Mouse (Mus musculus) thymus, postnatal 36 days (tissue): ENCODE results near the gene Wnt1.

ENCODE experiments used
- DNase-seq, 2 experiments: peaks; one replicate each; pipeline ENCODE4 v3.0.0; 2022; ENCODE audit warnings: mixed read lengths in 2 of 2

Wnt1 gene

GRCm38 (mm10) chr15:98778191-98778770, 11.4 kb upstream of the Wnt1 start:
- no peak for DNase-seq

DNA sequence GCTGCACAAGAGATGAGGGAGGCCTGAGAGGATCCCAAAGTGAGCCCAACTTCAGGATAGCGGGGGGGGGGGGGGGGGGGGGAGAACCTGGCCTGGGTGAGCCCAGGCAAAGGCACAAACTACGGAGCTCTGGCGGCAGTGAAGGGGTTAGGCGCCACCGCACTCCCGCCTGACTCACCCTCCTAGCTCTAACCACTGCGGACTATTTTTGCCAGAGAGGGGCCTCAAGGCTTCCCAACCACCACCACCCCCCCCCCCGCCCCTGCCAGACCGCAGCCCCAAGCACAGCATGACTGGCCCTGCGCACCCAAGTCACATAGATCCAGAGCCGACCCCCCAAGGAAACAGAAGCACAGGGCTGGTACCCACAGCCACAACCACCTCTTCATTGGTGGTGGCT, 10.9 kb upstream of the Wnt1 start:
- no peak for DNase-seq

DNA sequence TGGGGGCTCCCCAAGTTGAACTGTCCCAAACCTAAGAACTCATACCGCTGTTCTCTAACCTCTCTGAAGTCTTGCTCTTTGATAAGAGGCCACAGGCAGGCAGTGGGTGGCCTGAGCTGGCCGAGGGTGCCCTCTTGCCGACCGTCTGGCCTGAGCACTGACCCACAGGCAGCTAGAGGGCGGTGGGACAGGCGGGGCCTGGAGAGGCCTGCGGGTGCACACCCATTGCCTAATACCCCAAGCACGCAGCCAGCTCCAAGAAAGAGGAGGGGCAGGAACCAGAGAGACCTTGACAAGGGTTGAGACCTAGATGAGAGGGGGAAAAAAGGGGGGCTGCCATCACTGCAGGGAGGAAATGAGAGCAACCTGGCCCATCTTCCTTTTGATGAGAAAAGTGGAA, 9.6 kb upstream of the Wnt1 start:
- DNase-seq, result no peak

GRCm38 (mm10) chr15:98780573-98780972, 9.1 kb upstream of the Wnt1 start:
- DNase-seq, result no peak

DNA sequence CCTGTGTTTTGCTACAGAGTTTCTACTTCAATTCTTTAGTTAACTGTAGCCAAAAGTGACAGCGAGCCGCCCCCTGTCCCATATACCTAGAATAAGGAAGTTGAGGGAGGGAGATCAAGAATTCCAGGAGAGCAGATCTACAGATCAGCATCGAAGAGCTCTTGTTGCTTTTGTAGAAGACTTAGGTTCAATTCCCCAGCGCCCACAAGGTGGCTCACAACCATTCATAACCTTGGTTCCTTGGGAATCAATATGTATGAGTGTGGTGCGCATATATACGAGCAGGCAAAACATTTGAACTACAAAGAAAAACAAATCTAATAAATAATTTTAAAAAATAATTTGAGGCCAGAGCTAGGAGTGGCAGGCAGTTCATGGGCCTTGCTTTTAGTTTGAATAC, 8.5 kb upstream of the Wnt1 start:
- no peak for DNase-seq

DNA sequence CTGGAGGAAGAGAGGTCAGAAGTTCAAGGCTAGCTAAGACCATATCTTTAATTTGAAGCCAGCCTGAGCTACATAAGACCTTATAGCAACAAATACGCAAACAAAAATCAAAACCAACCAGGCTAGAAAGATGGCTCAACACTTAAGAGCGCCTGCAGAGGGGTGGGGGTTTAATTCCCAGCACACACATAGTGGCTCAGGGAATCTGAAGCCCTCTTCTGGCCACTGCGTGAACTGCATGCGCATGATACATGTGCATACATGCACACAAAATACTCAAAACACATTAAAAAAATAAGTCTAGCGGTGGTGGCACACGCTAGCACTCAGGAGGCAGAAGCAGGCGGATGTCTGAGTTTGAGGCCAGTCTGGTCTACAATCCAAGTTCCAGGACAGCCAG, 3.9 kb upstream of the Wnt1 start:
- DNase-seq, result no peak

GRCm38 (mm10) chr15:98787930-98788329, 1.7 kb upstream of the Wnt1 start:
- no peak for DNase-seq

GRCm38 (mm10) chr15:98788972-98789660, 541 bp upstream of the Wnt1 start:
- DNase-seq, result no peak

DNA sequence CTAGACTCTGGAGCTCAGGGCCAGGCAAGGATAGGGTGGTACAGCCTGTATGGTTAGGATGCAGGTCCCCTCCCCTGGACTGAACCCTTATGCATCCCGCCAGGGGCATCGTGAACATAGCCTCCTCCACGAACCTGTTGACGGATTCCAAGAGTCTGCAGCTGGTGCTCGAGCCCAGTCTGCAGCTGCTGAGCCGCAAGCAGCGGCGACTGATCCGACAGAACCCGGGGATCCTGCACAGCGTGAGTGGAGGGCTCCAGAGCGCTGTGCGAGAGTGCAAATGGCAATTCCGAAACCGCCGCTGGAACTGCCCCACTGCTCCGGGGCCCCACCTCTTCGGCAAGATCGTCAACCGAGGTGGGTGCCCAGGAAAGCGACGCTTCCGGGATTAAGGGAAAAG, 1.1 kb downstream of the Wnt1 start:
- DNase-seq, result no peak

DNA sequence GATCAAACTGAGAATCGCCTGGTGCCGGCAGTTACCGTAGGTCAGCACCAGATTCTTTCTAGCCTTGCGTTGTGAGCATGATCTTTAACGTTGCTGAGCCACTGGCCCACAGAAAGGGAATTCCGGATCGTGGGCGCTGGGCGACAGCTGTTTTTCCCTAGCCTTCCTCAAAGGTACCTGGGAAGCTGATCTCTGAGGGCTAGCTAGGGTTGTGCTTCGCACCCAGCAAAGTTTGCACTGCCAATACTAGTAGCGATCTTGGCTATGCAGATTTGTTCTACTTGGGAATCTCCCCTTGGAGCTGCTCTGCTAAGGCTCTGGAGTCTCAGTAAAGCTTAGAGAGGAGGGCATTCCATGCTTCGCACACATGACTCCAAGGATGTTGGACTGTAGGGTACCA, 1.6 kb downstream of the Wnt1 start:
- no peak for DNase-seq

- DNase-seq, result no peak
Observed at GRCm38 (mm10) chr15:98791771-98792170, 2.1 kb downstream of the Wnt1 start.

- DNase-seq, result no peak
Observed at GRCm38 (mm10) chr15:98792233-98793020, 2.8 kb downstream of the Wnt1 start.

GRCm38 (mm10) chr15:98793141-98793698, 3.6 kb downstream of the Wnt1 start:
- DNase-seq, result no peak

DNA sequence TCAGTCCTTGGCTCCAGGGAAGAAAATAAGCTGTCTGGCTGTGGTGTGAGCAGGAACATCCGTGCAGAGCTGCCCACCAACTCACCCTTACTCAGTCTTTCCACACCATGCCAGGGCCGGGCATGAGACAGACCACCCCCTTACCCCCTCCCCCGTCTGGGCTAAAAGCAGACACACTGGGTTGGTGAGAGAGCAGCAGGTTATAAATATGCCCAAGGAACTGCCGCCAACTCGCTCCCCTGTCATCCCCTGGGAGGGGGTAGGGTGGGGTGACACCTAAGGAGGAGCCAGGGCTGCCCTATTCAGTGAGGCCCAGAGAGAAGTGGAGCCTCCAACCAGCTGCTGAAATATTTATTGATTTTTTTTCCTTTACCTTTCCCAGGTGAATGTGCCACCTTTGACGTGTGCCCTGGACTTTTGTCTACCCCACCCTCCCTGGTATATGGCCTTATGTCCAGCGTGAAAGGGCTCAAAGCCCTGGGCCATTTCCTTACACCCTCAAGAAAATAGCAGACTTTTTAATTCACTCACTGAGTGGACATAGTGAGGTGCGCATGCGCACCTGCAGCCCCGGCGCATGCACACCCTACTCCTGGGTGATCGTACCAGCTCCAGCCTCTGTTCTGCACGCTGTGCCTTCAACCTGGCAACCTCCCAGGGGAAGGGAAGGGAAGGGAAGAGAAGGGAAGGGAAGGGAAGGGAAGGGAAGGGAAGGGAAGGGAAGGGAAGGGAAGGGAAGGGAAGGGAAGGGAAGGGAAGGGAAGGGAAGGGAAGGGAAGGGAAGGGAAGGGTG, 7.3 kb downstream of the Wnt1 start:
- DNase-seq, result no peak

- no peak for DNase-seq
Observed at GRCm38 (mm10) chr15:98797835-98798492, 8.3 kb downstream of the Wnt1 start.

GRCm38 (mm10) chr15:98798903-98799302, 9.2 kb downstream of the Wnt1 start:
- no peak for DNase-seq

DNA sequence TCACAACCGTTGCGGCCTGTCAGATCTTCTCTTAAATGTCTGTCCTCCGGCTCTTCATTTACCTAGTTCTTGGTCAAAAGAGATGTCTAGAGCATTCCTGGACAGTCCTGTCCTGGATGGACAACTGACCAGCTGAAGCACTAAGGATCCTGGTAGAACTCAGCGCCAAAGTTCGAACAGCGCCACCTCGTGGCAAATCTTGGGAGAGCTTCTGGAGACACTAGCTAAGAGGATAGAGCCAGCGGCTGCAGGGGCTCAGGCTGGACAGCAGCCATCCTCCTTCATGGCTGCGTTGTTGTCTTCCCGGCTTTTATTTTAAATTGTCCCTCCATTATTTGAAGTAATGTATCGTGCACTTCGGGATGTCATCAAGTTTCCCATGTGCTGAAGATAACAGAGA, 9.7 kb downstream of the Wnt1 start:
- peak; percentile 56 to 69 for DNase-seq

DNA sequence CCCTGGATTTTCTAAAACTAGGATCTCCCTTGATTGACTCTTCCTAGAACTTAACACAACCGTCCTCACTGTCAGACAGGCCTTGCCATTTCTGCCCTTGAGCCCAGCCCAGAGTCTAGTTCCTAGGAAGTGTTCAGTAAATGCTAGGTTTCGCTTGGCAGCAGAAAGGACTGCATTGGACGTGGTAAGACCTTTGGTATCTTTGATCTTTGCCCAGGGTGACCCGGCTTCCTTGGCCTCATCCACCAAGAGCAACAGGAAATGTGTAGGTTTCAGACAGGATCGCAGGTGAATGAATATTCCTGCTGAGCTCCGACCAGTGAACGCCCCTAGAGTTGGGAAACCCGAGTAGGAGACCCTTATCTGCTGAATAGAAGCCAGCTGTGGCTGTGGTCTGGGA, 13.3 kb downstream of the Wnt1 start:
- no peak for DNase-seq

GRCm38 (mm10) chr15:98804054-98804453, 14.4 kb downstream of the Wnt1 start:
- peak; percentile 76 to 81 for DNase-seq

DNA sequence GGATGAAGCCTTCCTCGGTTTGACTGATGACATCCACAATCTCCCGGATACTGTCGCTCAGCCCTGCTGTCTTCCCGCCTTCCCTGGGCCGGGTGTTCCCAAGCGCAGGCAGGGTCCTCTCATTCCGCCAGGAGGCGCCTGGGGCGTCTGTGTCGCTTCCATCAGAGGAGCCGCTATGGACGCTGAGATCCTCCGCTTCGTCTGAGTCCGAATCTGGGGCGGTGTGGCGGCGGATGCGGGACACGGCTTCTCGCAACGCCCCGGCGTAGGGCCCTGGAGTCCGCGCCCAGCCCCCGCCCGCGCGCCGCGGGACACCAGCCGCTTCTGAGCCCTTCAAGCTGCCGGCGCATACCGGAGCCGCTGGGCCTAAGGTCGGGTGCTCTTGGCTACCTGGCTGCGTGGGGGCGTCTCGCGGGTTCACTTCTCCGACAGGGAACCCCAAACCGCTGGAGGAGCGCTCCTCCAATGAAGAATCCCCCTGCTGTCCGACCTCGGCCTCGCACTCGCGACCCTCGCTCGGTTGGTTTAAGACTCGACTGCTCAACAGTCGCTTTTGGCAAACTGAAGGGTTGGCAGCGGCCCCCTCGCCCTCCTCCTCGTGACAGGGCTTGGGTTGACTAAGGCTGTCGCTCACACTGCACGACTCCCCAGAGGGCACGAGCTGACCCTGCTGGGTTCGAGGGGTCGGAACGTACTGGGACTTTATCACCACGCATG, 15.8 kb downstream of the Wnt1 start:
- peak; percentile 42 to 43 for DNase-seq

DNA sequence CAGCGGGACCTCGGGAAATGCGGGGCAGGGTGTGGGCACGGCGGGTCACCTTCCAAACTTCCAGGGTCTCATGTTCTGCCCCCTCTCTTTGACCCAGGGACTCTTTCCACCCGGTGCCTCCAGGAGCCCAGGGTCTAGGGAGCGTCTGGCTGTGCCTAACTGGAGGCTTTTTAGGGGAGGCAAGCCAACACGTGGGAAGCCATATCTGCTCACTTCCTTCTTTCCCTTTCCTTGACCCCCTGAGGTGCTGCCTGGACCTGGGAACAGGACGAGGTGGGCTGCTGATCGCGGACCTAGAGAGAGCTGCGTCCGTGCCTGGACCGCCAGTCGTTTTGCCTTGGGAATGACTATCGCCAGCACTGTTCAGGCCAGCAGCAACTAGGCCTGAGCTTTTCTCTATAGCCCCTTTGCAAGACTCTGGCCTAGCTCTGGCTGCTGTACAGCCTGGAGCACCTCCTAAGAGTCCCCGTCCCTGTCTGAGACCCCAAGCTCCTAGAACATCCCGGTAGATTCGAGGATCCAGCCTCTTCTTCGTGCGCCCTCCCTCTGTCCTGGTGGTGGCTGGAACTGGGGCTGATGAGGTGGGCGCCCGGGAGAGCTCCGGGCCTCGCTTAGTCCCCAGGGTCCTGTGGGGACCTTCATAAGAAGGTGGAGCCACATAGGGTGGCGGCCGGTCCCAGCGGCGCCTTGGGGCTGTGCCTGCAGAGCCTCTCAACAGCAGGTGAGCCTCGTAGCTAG, 16.6 kb downstream of the Wnt1 start:
- no peak for DNase-seq
